Mouse (Mus musculus) CH12F3 (cell line): Measurements from ENCODE around the gene Gm8356.
"Not testable (repeated sequence)": the region's sequence is repeated elsewhere in the genome, so short reads cannot be mapped to it uniquely, and the experiment has no call there.

Source experiments
- in situ Hi-C: fragments of 300-500 bp; cut with MboI; formaldehyde crosslinking; loops from 2 replicates; pipeline ENCODE4 v1.14.3; 2020; ENCODE audit warnings: low sequenced_read_pairs

Gene Gm8356

GRCm38 (mm10) chr14:6537190-6537589 is at the start of gene Gm8356:
Gene Gm8356 (minus strand): TSS chr14:6537290.
- in situ Hi-C loops, result not testable (repeated sequence)

- in situ Hi-C loops, result not testable (repeated sequence)
Measured at GRCm38 (mm10) chr14:6486331-6486730, 50.8 kb downstream of the Gm8356 start.

DNA sequence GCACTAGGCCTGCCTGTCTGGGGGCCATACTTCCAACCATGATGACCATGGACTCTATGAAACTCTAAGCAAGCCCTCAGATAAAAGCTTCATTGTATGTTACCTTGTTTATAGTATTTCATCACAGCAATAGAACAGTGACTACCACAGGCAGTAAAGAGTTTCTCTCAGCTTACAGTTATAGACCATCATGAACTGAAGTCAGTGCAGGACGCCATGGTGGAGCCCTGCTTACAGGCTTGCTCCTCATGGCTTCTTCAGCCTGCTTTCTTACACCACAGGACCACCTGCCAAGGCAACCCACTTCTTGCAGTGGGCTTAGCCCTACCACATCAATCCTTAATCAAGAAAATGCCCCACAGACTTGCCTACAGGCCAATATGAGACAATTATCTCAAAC is 51.5 kb downstream of the Gm8356 start:
- in situ Hi-C loops, result not testable (repeated sequence)

- in situ Hi-C loops, result not testable (repeated sequence)
Measured at GRCm38 (mm10) chr14:6482126-6482525, 55.0 kb downstream of the Gm8356 start.
